Mouse (Mus musculus) left cerebral cortex, postnatal 4 days (tissue): ENCODE results near the gene AI854703. TPM values are rescaled to one million over a fixed set of nuclear protein-coding genes. Genes with fewer than 3 reads are reported as not detected.

Source experiments
- DNase-seq: peaks from one replicate; pipeline ENCODE4 v3.0.0-alpha.2; 2022
- intact Hi-C: fragments of 180-260 bp; cut with DNase I; formaldehyde crosslinking; loops from one replicate; pipeline ENCODE4 v1.15.1; 2025
- total RNA-seq, 2 experiments: library from RNA; stranded (reverse); gene quantifications; 2 replicates each; pipeline ENCODE4 v1.2.3; 2021

AI854703 gene
- total RNA-seq, 2 experiments from 2014 or later, result 14.1 to 15.1 TPM

- intact Hi-C loops, result loop anchor here (5.0 to 10.0 kb wide), 2 partner anchors 125 to 307 kb away; partner anchors contain the start of gene Gimap3
- no peak for DNase-seq
Measured at GRCm38 (mm10) chr6:48647611-48648010, 21.0 kb downstream of the AI854703 start.

- DNase-seq, result no peak
- intact Hi-C loops, result loop anchor here (5.0 to 10.0 kb wide), 2 partner anchors 124 to 306 kb away; partner anchors contain the start of gene Gimap3
Measured at GRCm38 (mm10) chr6:48648779-48649178, 22.2 kb downstream of the AI854703 start.

GRCm38 (mm10) chr6:48650041-48650440 is 23.5 kb downstream of the AI854703 start:
- no peak for DNase-seq
- intact Hi-C loops, result no loop called here

GRCm38 (mm10) chr6:48658721-48659120 is 32.2 kb downstream of the AI854703 start:
- intact Hi-C loops, result no loop called here
- no peak for DNase-seq

- DNase-seq, result no peak
- intact Hi-C loops, result no loop called here
Measured at GRCm38 (mm10) chr6:48664750-48665149, 38.2 kb downstream of the AI854703 start.

GRCm38 (mm10) chr6:48665471-48665870 is 38.9 kb downstream of the AI854703 start:
- DNase-seq, result no peak
- intact Hi-C loops, result no loop called here

GRCm38 (mm10) chr6:48666159-48666586 is 39.6 kb downstream of the AI854703 start:
- no peak for DNase-seq
- intact Hi-C loops, result no loop called here

- intact Hi-C loops, result no loop called here
Measured at GRCm38 (mm10) chr6:48668022-48668421, 41.5 kb downstream of the AI854703 start.

GRCm38 (mm10) chr6:48669446-48669969 is 42.9 kb downstream of the AI854703 start:
- DNase-seq, result no peak
- intact Hi-C loops, result no loop called here

More at GRCm38 (mm10) chr6:48668022-48668421, 41.5 kb downstream of the AI854703 start:
- no peak for DNase-seq

GRCm38 (mm10) chr6:48674291-48675058 is 47.9 kb downstream of the AI854703 start:
- DNase-seq, result no peak
- intact Hi-C loops, result no loop called here

- DNase-seq, result no peak
- intact Hi-C loops, result no loop called here
Measured at GRCm38 (mm10) chr6:48675400-48675930, 48.9 kb downstream of the AI854703 start.

GRCm38 (mm10) chr6:48675931-48676859 is 49.6 kb downstream of the AI854703 start, which contains the start of gene Gimap9:
Gimap9 (plus strand) TSS chr6:48676129.
- intact Hi-C loops, result no loop called here
- no peak for DNase-seq

GRCm38 (mm10) chr6:48676860-48677415 is 50.4 kb downstream of the AI854703 start:
- DNase-seq, result no peak
- intact Hi-C loops, result no loop called here

- intact Hi-C loops, result no loop called here
- DNase-seq, result no peak
Measured at GRCm38 (mm10) chr6:48677492-48678345, 51.2 kb downstream of the AI854703 start.

- intact Hi-C loops, result no loop called here
- no peak for DNase-seq
Measured at GRCm38 (mm10) chr6:48678391-48678790, 51.8 kb downstream of the AI854703 start.

- no peak for DNase-seq
- intact Hi-C loops, result no loop called here
Measured at GRCm38 (mm10) chr6:48679701-48680100, 53.1 kb downstream of the AI854703 start.

GRCm38 (mm10) chr6:48680421-48680820 is 53.9 kb downstream of the AI854703 start:
- no peak for DNase-seq
- intact Hi-C loops, result no loop called here

GRCm38 (mm10) chr6:48681472-48682090 is 55.0 kb downstream of the AI854703 start:
- intact Hi-C loops, result no loop called here

GRCm38 (mm10) chr6:48682271-48682670 is 55.7 kb downstream of the AI854703 start:
- intact Hi-C loops, result no loop called here
- DNase-seq, result no peak

More at GRCm38 (mm10) chr6:48681472-48682090, 55.0 kb downstream of the AI854703 start:
- DNase-seq, result no peak
